Mouse (Mus musculus) kidney, adult 18-20 months (tissue): ENCODE results near the gene Sel1l2.

Source experiments
- DNase-seq: peaks from one replicate; pipeline ENCODE4 v3.0.0; 2021

The Sel1l2 gene

GRCm38 (mm10) chr2:140389525-140389924 lies at the start of gene Sel1l2:
Gene Sel1l2 (minus strand): TSS chr2:140389706.
- DNase-seq = no peak

DNA sequence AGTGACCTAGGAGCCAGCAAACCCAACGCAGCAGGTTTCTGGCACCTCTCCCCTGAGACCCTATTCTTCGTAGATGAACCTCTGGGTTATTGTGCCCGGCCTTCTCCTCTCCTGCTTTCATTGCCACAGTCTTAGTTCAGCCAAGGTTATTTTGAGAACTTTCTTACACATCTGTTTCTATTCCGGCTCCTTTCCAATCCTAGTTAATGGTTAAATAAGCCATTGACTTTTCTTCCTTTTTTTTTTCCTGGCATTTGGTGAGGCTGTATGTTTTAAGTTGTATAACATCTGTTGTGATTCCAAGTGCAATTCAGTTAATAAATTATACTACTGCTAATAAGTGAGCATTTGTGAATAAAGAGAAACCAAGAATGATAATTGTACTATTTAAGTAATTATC lies 49.6 kb upstream of the Sel1l2 start:
- DNase-seq = peak; percentile 3

GRCm38 (mm10) chr2:140427283-140427682 lies 37.8 kb upstream of the Sel1l2 start:
- no peak for DNase-seq

GRCm38 (mm10) chr2:140425844-140426243 lies 36.3 kb upstream of the Sel1l2 start:
- no peak for DNase-seq

GRCm38 (mm10) chr2:140395744-140396231 lies 6.3 kb upstream of the Sel1l2 start:
- peak; percentile 54 for DNase-seq

GRCm38 (mm10) chr2:140395179-140395578 lies 5.7 kb upstream of the Sel1l2 start, which contains the start of gene Macrod2:
Gene Macrod2 (plus strand): TSS chr2:140395309.
- DNase-seq = peak; percentile 99

GRCm38 (mm10) chr2:140364804-140365203 lies 24.7 kb downstream of the Sel1l2 start:
- no peak for DNase-seq

DNA sequence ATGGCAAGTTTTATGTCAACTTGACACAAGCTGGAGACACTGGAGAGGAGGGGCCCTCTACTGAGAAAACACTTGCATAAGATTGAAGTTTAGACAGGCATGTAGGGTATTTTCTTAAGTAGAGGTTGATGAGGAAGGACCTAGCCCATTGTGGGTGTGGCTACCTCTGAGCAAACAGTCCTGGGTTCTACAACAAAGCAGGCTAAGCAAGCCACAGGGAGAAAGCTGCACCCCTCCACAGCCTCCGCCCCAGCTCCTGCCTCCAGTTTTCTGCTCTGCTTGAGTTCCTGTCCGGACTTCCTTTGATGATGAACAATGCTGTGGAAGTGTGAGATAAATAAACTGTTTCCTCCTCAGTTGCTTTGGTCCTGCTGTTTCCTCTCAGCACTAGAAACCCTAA lies 29.6 kb downstream of the Sel1l2 start:
- no peak for DNase-seq

- no peak for DNase-seq
These were observed 47.1 kb downstream of the Sel1l2 start for GRCm38 (mm10) chr2:140342394-140342793.

DNA sequence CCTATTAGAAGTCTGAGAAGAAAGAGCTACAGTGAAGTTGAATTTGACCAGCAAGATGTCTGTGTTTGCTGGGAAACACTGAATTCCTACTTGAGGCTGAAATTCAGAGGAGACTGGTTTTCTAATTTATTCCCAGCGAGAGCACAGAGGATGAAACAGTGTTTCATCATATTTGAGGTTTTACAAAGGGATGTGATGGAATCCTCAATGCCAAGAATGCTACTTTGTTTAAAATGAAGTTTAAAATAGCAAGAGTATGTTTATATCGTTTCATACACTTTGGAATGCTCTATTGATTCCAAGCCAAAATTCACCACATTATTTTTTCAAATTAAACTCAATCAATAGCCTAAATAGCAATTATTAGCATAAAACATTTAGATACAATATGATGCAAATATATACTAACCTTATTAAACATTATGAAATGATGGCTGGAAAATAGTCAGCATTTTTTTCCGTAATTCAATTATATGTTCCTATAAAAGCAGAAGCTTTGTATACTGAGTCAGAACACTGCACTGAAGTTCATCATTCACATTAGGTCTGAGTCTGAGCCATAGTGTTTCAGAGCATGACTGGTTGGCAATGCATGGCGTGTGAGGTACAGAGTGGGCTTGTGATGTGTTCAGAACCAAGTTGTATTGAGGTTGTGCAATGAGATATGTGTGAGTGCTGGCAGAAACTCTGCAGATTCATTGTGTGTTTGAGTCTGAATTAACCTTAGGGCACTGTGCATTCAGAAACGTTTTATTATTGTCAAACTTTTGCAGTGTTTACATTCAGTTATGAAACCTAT lies 58.8 kb downstream of the Sel1l2 start:
- DNase-seq = no peak

- DNase-seq = no peak
These were observed 86.4 kb downstream of the Sel1l2 start for GRCm38 (mm10) chr2:140302976-140303708.

- no peak for DNase-seq
These were observed 92.4 kb downstream of the Sel1l2 start for GRCm38 (mm10) chr2:140297155-140297554.

DNA sequence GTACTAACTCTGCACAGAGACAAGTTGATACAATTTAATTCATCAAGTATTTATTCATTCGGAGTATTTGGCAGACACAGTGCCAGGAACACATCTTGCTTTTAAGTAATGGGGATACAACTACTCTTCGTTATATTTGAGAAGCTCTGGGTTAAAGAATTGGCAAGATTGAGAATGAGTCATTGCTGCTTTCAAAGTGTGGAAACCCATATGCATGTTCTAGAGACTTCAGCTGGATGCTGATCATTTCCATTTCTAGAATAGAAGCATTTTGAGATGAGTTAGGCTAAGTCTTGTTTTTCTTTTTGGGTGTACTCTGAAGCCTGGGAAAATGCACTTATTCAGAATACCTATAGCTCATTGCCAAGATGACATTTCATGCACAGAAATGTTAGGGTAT lies 95.7 kb downstream of the Sel1l2 start:
- DNase-seq = no peak

GRCm38 (mm10) chr2:140280808-140281207 lies 108.7 kb downstream of the Sel1l2 start:
- no peak for DNase-seq

DNA sequence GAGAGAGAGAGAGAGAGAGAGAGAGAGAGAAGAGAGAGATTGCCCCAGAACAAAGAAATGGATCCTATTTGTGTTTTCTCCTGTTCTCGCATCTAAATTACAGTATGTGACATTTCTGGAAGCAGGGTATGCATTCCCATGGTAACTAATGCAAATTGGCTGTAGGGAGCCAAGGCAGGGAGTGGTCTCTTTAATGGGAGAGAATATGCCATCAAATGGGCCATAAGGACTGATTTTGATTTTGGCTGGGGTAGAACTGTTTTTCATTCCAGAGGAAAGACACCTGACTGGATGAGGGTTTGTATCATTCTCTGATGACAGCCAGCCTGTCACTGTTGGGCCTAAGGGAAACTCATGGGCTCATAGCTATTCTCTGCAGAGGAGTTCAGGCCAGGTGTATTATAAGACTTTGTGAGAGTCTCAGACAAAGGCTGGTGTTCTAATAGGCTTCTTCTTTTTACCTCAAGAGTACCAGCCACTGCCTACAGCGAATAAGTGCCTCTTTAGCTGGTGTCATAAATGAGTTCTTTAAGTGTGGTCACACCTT lies 133.8 kb downstream of the Sel1l2 start:
- DNase-seq = no peak

DNA sequence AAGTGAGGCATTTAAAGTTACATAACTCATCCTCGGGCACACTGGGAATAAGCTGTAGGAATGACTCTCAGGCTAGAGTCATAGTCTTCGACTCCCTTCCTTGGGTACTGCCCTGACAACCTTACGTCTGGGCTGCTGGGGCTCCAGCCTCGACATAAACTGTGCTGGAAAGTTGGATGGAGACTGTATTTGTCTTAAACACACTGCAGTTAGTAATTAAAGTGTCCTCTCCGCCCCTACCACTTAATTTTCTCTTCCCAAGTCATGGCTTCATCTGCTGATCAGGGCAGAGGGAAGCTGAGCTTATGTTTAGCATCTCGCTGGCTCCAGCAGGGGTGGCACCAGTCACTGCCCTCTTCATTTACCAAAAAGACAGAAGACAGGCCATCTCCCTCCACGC lies 135.2 kb downstream of the Sel1l2 start:
- no peak for DNase-seq

DNA sequence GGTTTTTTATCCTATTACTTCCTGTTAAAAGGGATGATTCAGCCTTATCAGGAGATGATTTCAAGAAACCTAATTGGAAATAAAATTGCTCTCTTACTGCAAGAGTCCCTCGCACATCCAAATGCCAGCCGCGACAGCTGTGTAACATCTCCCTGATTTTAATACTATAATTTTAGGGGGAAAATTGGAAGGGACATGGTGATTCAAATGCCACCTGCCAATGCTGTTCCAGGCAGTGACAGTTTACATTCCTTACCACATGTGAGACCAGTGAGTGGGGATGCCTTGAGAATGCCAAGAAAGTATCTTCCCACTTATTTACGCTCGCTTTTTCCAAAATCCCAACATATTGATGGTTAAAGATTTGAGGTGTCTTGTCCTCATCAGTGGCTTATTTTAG lies 146.4 kb downstream of the Sel1l2 start:
- no peak for DNase-seq

DNA sequence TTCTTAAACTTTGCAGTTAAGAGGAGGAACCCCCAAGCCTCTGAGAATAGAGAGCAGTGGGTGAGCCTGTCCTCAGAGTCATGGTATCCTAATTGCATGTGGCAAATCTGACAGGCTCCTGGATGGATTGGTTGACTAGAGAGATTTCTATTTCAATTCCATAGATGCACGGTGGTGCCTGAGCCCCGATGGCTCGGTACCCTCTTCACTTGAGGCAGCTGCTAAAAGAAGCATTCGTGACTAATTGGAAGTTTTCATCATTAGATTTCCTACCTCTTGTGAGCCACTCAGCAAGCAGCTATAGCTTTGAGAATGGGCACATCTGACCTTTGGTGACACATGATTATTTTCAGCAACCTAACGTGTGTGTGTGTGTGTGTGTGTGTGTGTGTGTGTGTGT lies 147.1 kb downstream of the Sel1l2 start:
- no peak for DNase-seq

DNA sequence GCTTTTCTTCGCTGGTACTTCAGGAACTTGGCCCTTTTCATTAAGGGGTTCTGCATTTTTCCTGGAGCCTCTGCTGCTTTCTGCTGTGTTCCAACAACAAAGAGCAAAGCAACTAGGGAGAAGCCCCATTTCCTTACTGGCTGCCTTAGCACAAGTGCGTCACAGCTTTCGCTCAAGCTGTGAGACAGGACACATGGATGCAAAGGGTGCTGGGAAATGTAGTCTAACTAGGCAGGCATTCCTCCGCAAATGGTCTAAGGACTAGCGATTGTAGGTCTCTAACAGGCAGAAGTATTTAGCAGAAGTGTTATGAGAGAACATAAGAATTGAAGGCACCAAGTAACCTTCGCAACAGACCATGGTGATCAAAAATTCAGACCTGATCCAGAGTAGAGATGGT lies 152.3 kb downstream of the Sel1l2 start:
- no peak for DNase-seq

DNA sequence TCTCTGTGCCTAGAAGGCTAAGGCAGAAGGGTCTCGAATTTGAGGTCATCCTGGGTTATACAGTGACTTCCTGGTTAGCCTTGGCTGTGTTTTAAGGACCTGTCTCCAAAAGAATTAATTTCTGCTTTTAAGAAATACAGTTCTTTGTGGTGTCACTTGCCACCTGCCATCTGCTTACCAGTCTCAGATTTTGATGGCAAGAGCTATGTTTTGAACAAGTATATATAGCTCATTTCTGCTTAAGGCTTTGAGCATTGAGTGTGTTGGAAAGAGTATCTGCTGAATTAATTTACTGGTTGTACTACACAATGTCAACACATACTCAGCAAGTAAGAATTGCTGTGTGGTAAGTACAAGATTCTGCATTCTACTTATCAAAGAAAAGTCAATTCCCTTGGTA lies 159.2 kb downstream of the Sel1l2 start:
- no peak for DNase-seq

DNA sequence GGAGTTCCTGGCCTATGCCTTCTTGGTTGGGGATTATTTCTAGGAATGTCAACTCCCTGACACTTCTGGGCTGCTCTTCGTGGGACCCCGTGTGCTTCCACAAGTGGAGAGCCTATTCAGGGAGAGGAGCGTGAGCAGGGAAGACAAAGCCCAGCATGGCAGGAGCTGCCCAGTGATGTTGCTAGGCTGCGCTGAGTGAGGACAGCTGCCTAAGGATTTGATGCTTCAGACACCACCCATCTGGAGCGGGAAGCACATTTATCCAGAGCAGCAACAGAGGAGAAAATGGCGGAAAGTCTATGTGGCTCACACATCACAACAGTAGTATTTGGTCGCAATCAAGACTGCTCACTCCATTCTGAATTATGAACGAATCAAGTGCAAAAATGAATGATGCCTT lies 169.2 kb downstream of the Sel1l2 start:
- no peak for DNase-seq

DNA sequence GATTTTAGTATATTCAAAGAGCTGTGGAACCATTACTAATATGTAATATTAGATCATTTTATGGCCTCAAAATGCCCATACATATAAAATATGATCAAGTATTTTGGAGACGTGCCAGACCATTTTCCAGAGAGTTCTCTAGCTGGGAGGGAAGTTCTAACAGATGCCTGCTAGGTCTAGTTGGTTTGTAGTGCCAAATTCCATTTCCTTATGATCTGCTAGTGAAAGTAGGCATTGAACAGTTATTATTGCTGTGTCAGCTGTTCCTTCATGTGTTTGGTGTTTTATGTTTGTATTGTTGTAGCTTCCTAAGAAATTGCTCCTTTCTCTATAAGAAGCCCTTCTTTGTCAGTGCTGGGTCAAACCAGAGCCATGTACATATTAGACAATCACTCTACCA lies 173.5 kb downstream of the Sel1l2 start:
- DNase-seq = no peak

- no peak for DNase-seq
These were observed 174.1 kb downstream of the Sel1l2 start for GRCm38 (mm10) chr2:140215415-140215814.

DNA sequence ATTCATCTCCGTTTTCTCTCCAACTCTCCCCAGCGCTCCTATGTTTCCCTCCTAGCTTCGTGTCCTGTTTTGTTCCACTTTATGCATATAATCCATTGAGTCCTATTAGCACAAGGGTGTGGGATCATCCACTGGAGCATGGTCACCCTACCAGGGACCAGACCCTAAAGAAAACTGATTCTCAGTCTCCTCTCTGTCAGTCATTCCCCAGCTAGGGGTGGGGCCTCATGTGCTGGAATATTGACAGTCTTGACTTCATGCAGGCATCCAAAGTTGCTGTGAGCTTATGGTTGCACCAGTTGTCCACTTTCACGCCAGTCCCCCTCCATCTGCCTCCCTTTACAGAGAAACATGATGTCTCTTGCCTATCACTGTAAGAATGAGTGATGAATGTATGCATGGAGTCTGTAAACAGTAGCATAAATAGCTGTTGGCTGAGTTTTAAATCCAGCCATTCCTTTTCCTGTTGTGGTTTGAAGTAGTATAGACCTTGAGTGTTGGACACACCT lies 174.9 kb downstream of the Sel1l2 start:
- no peak for DNase-seq
